9 mouse cellular contexts compared by ENCODE assay signal in the genomic region with DNA sequence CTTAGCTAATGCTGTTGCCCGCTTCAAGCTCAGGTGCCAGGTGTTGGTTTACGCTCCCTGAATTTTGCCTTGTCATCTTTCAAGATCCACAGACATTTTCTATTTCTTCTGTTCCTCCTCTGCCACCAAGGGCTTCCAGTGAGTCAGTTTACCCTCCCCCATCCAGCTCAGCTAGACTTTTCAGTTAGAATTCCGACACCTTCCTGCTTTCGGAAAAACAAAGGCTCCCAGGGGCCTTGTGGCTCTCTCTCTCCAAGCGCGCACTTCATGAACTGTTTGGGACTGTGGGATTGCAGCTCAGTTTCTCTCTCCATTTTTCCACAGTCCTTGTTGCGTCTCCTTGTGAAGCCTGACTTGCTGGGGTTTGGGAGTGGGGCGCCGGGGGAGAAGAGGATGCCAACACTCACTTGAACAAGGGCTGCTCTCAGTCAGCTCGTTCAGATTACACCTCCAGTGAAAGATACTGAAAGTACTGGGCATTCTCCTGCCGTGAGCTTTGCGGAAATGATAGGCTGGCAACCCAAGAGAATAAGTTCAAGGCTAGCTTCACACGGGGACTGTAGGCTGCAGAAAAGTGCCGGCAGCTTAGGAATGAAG.
A peak's percentile ranks its signal among the peaks of the same experiment; 100 is the strongest.
DNase-seq lines count a peak whose midpoint lies in the region; ATAC-seq and TF ChIP-seq lines count a peak whose summit lies in the region.
"Had no signal": no experiment of that assay in that cellular context is flagged by ENCODE, and none has a peak within 500 bp of the region (broad histone marks: within the 10 kb centered on the region; RNA-seq: fewer than 3 reads in every experiment).

No protein-coding gene starts in this region.

- H3K4me1 ChIP-seq in lung, embryonic 14.5 days (ENCODE audit: insufficient read depth): peaks cover 6% of the 10 kb centered on the region; the same call in 1 of the 2 replicates
- H3K4me1 ChIP-seq in embryonic facial prominence, embryonic 13.5 days: peaks cover 14% of the 10 kb centered on the region
- H3K4me1 ChIP-seq in limb, embryonic 12.5 days (replicated peaks): peaks cover 20% of the 10 kb centered on the region
- no peaks in the 10 kb centered on the region for H3K4me1 ChIP-seq in stomach, embryonic 14.5 days (ENCODE audit: control insufficient read depth, insufficient read depth, low read length)

- 0 out of 2 replicates have a peak, but pooled peaks have one; percentile 20 for ATAC-seq in lung, embryonic 14.5 days (ENCODE audit: insufficient read depth)
- ATAC-seq in embryonic facial prominence, embryonic 13.5 days (ENCODE audit: insufficient number of reproducible peaks, insufficient read depth, low FRiP score, low TSS enrichment, low read depth): no peak
- 0 out of 2 replicates have a peak, but pooled peaks have one; percentile 38 for ATAC-seq in limb, embryonic 12.5 days (ENCODE audit: insufficient number of reproducible peaks, insufficient read depth, low FRiP score, low TSS enrichment, low read depth)
- no peak for ATAC-seq in stomach, embryonic 14.5 days (ENCODE audit: insufficient number of reproducible peaks, insufficient read depth, low FRiP score, low read depth)

- 0 out of 2 replicates have a peak overlapping the region, but pooled peaks have one; percentile 36 for H3K27ac ChIP-seq in lung, embryonic 14.5 days (ENCODE audit: low read depth)
- H3K27ac ChIP-seq in embryonic facial prominence, embryonic 13.5 days: peak overlapping the region; percentile 41
- peak overlapping the region; percentile 66; the same call in 1 of the 2 replicates for H3K27ac ChIP-seq in limb, embryonic 12.5 days
- no peak overlapping the region for H3K27ac ChIP-seq in stomach, embryonic 14.5 days (ENCODE audit: low read length)

- no peaks in the 10 kb centered on the region for H3K27me3 ChIP-seq in lung, embryonic 14.5 days (ENCODE audit: insufficient read depth, low read length)
- H3K27me3 ChIP-seq in embryonic facial prominence, embryonic 13.5 days: no peaks in the 10 kb centered on the region
- no peaks in the 10 kb centered on the region for H3K27me3 ChIP-seq in limb, embryonic 12.5 days
- H3K27me3 ChIP-seq in stomach, embryonic 14.5 days (ENCODE audit: control insufficient read depth, insufficient read depth, low read length): no peaks in the 10 kb centered on the region

- H3K9ac ChIP-seq in lung, embryonic 14.5 days: peak overlapping the region; percentile 40
- H3K9ac ChIP-seq in embryonic facial prominence, embryonic 13.5 days: no peak overlapping the region
- 0 out of 2 replicates have a peak overlapping the region, but pooled peaks have one; percentile 24 for H3K9ac ChIP-seq in limb, embryonic 12.5 days (replicated peaks)
- H3K9ac ChIP-seq in stomach, embryonic 14.5 days (replicated peaks; ENCODE audit: low read depth, low read length): no peak overlapping the region

- WGBS in lung, embryonic 14.5 days: 18% methylated on average over 14 of the region's 14 CpGs
- WGBS in embryonic facial prominence, embryonic 13.5 days: 24% methylated on average over 14 of the region's 14 CpGs
- 29% methylated on average over 14 of the region's 14 CpGs for WGBS in limb, embryonic 12.5 days
- WGBS in stomach, embryonic 14.5 days: 28% methylated on average over 14 of the region's 14 CpGs

- H3K9me3 ChIP-seq in lung, embryonic 14.5 days (ENCODE audit: low read depth, low read length): no peaks in the 10 kb centered on the region
- no peaks in the 10 kb centered on the region for H3K9me3 ChIP-seq in embryonic facial prominence, embryonic 13.5 days
- H3K9me3 ChIP-seq in limb, embryonic 12.5 days: no peaks in the 10 kb centered on the region
- no peaks in the 10 kb centered on the region for H3K9me3 ChIP-seq in stomach, embryonic 14.5 days (ENCODE audit: control insufficient read depth, low read depth, low read length)

- peak; percentile 53 for DNase-seq in lung, embryonic 14.5 days
- no peak for DNase-seq in lung, postnatal 14 days
- DNase-seq in adrenal gland, postnatal 14 days: no peak
- no peak for DNase-seq in spleen, postnatal 10 days (ENCODE audit: low spot score in 2 of 2)
- DNase-seq: cerebellum, postnatal 14 days; lung, adult 2 months had no signal

- peak overlapping the region; percentile 51 for H3K4me2 ChIP-seq in lung, embryonic 14.5 days
- H3K4me2 ChIP-seq in embryonic facial prominence, embryonic 13.5 days: peak overlapping the region; percentile 37
- H3K4me2 ChIP-seq in limb, embryonic 12.5 days: peak overlapping the region; percentile 35
- H3K4me2 ChIP-seq in stomach, embryonic 14.5 days (replicated peaks; ENCODE audit: low read depth, low read length): peak overlapping the region; percentile 17

- no peak for TF ChIP-seq CTCF in lung, embryonic 14.5 days (IDR thresholded peaks at IDR 0.05; ENCODE audit: low read depth)

- H3K4me3 ChIP-seq in lung, embryonic 14.5 days (ENCODE audit: low read depth, low read length): peak overlapping the region; percentile 8; the same call in 1 of the 2 replicates
- H3K4me3 ChIP-seq in embryonic facial prominence, embryonic 13.5 days: no peak overlapping the region
- 0 out of 2 replicates have a peak overlapping the region, but pooled peaks have one; percentile 8 for H3K4me3 ChIP-seq in limb, embryonic 12.5 days (replicated peaks)
- H3K4me3 ChIP-seq in stomach, embryonic 14.5 days (ENCODE audit: low read depth, low read length): no peak overlapping the region

- H3K36me3 ChIP-seq in lung, embryonic 14.5 days (ENCODE audit: insufficient read depth): no peaks in the 10 kb centered on the region
- no peaks in the 10 kb centered on the region for H3K36me3 ChIP-seq in embryonic facial prominence, embryonic 13.5 days
- no peaks in the 10 kb centered on the region for H3K36me3 ChIP-seq in limb, embryonic 12.5 days
- no peaks in the 10 kb centered on the region for H3K36me3 ChIP-seq in stomach, embryonic 14.5 days (ENCODE audit: control insufficient read depth, insufficient read depth, low read length)

Comparison
In these comparisons a context has a peak if more than half of its experiments do, and no peak if none do; other contexts are left out.
1. ATAC-seq: peak in lung, embryonic 14.5 days (single experiment) and limb, embryonic 12.5 days (single experiment); none in embryonic facial prominence, embryonic 13.5 days (single experiment) and stomach, embryonic 14.5 days (single experiment).
2. H3K4me3 ChIP-seq: peak in lung, embryonic 14.5 days (single experiment) and limb, embryonic 12.5 days (single experiment); none in embryonic facial prominence, embryonic 13.5 days (single experiment) and stomach, embryonic 14.5 days (single experiment).
3. H3K9ac ChIP-seq: peak in lung, embryonic 14.5 days (single experiment) and limb, embryonic 12.5 days (single experiment); none in embryonic facial prominence, embryonic 13.5 days (single experiment) and stomach, embryonic 14.5 days (single experiment).
4. Peak in every context shown above with its lines, with median percentiles within 50 percentile points of each other: H3K4me2 ChIP-seq.